Mouse (Mus musculus) monocyte, adult 5-6 weeks (primary cell): ENCODE data around the gene Kdm6a. TPM values are rescaled to one million over a fixed set of nuclear protein-coding genes. Genes with fewer than 3 reads are reported as not detected.

Experiments
- ATAC-seq: fragments of 153-309, 156-312 bp; replicated peaks from 2 replicates; pipeline ENCODE4 v1.8.0; 2017; ENCODE audit warnings: mild to moderate bottlenecking; ENCODE audit not compliant: low TSS enrichment, insufficient number of reproducible peaks, severe bottlenecking, poor library complexity, low FRiP score
- total RNA-seq: library from RNA; stranded (forward); fragments of 200-1000, 200-491, 200-594 nt; gene quantifications from 3 replicates; pipeline ENCODE4 v1.2.3, GENCODE M21; 2017

Kdm6a gene
- 62.3 to 100 TPM (median 89.7 TPM) in 3 replicates for total RNA-seq

GRCm38 (mm10) chrX:18162192-18162857 lies at the start of gene Kdm6a:
Kdm6a (plus strand) TSS chrX:18162575.
- ATAC-seq = peak; percentile 99

- no peak for ATAC-seq
Measured at GRCm38 (mm10) chrX:18145557-18145956, 16.8 kb upstream of the Kdm6a start, which contains the start of gene Dusp21. Dusp21 (plus strand) TSS chrX:18145857.

- ATAC-seq = no peak
Measured at GRCm38 (mm10) chrX:18160734-18161442, 1.5 kb upstream of the Kdm6a start.

GRCm38 (mm10) chrX:18161796-18162191 lies 581 bp upstream of the Kdm6a start:
- ATAC-seq = 0 out of 2 replicates have a peak, but pooled peaks have one; percentile 10

- ATAC-seq = no peak
Measured at GRCm38 (mm10) chrX:18162861-18163731, 721 bp downstream of the Kdm6a start.

- no peak for ATAC-seq
Measured at GRCm38 (mm10) chrX:18163917-18164624, 1.7 kb downstream of the Kdm6a start.

- ATAC-seq = no peak
Measured at GRCm38 (mm10) chrX:18165121-18165520, 2.7 kb downstream of the Kdm6a start.

- ATAC-seq = no peak
Measured at GRCm38 (mm10) chrX:18166961-18167360, 4.6 kb downstream of the Kdm6a start.

GRCm38 (mm10) chrX:18168940-18169339 lies 6.6 kb downstream of the Kdm6a start:
- no peak for ATAC-seq

- ATAC-seq = no peak
Measured at GRCm38 (mm10) chrX:18174831-18175230, 12.5 kb downstream of the Kdm6a start.

GRCm38 (mm10) chrX:18177803-18178202 lies 15.4 kb downstream of the Kdm6a start:
- no peak for ATAC-seq

- no peak for ATAC-seq
Measured at GRCm38 (mm10) chrX:18179492-18179891, 17.1 kb downstream of the Kdm6a start.

GRCm38 (mm10) chrX:18187203-18187602 lies 24.8 kb downstream of the Kdm6a start:
- ATAC-seq = no peak

- ATAC-seq = no peak
Measured at GRCm38 (mm10) chrX:18188293-18188692, 25.9 kb downstream of the Kdm6a start.

- ATAC-seq = 0 out of 2 replicates have a peak, but pooled peaks have one; percentile 31
Measured at GRCm38 (mm10) chrX:18239572-18239971, 77.2 kb downstream of the Kdm6a start.

- no peak for ATAC-seq
Measured at GRCm38 (mm10) chrX:18250621-18251020, 88.2 kb downstream of the Kdm6a start.

GRCm38 (mm10) chrX:18254767-18255166 lies 92.4 kb downstream of the Kdm6a start:
- ATAC-seq = 0 out of 2 replicates have a peak, but pooled peaks have one; percentile 59

GRCm38 (mm10) chrX:18258238-18258809 lies 95.9 kb downstream of the Kdm6a start:
- no peak for ATAC-seq
